Mouse (Mus musculus) forebrain, postnatal 0 days (tissue): ENCODE measurements around the gene Twsg1. TPM values are rescaled to one million over a fixed set of nuclear protein-coding genes. Genes with fewer than 3 reads are reported as not detected.
A peak's percentile ranks its signal among the peaks of the same experiment; 100 is the strongest.

Source experiments
- ATAC-seq: fragments of 200-750 bp; cut with Nextera tagmentation; 2 replicates; pipeline ENCODE4 v1.8.0; 2017; ENCODE audit warnings: mild to moderate bottlenecking, moderate library complexity
- DNase-seq: peaks from one replicate; pipeline ENCODE4 v3.0.0-alpha.2; 2015
- H3K27ac ChIP-seq: fragments of 300-500 bp; sonication (generic); 2 replicates; pipeline ENCODE4 v1.5.1; 2014; ENCODE audit warnings: low read depth, mild to moderate bottlenecking, antibody characterized with exemption, low read length, moderate library complexity, mixed read lengths
- H3K27me3 ChIP-seq: fragments of 300-500 bp; sonication (generic); 2 replicates; pipeline ENCODE4 v1.6.1; 2014; ENCODE audit warnings: mild to moderate bottlenecking, low read length, mixed read lengths; ENCODE audit not compliant: insufficient read depth
- H3K36me3 ChIP-seq: fragments of 300-500 bp; sonication (generic); 2 replicates; pipeline ENCODE4 v1.6.1; 2014; ENCODE audit warnings: mild to moderate bottlenecking, moderate library complexity; ENCODE audit not compliant: insufficient read depth
- H3K4me1 ChIP-seq: fragments of 300-500 bp; sonication (generic); 2 replicates; pipeline ENCODE4 v1.6.1; 2014; ENCODE audit warnings: antibody characterized with exemption; ENCODE audit not compliant: insufficient read depth
- H3K4me2 ChIP-seq: fragments of 300-500 bp; sonication (generic); 2 replicates; pipeline ENCODE4 v1.6.1; 2014; ENCODE audit warnings: low read depth, mild to moderate bottlenecking, moderate library complexity
- H3K4me3 ChIP-seq: fragments of 300-500 bp; sonication (generic); 2 replicates; pipeline ENCODE4 v1.5.1; 2014; ENCODE audit warnings: low read depth, low read length, mixed read lengths
- H3K9ac ChIP-seq: fragments of 300-500 bp; sonication (generic); 2 replicates; pipeline ENCODE4 v1.6.1; 2014; ENCODE audit warnings: mild to moderate bottlenecking
- H3K9me3 ChIP-seq: fragments of 300-500 bp; sonication (generic); 2 replicates; pipeline ENCODE4 v1.6.1; 2016; ENCODE audit warnings: low read length
- CTCF ChIP-seq: sonication (generic); IDR thresholded peaks from 2 replicates; pipeline ENCODE4 v1.5.1; 2016; ENCODE audit warnings: antibody characterized with exemption, control low read depth, low read depth
- WGBS: fragments of 180-500 bp; shearing (Covaris S2); extraction: QIAGEN DNeasy Blood & Tissue Kit; methylation state at CpG from one replicate; pipeline ENCODE4 v1.1.7; 2014; 5-methylcytosine and 5-hydroxymethylcytosine counted together
- polyA plus RNA-seq: library from polyadenylated mRNA; unstranded; fragments of >200 nt; fragmentation: Nextera tagmentation; extraction: Ambion mirVana; gene quantifications from 2 replicates; pipeline ENCODE4 v1.2.1, GENCODE M21; 2015
- total RNA-seq: library from RNA; depleted of rRNA; stranded (reverse); fragments of >200 nt; gene quantifications from 2 replicates; pipeline ENCODE4 v1.2.3, GENCODE M21; 2014

Twsg1 gene
- total and polyA plus RNA-seq, 2 experiments from 2014 or later, result 46.1 to 50.2 TPM

- no peak for TF ChIP-seq CTCF
- Histone ChIP-seq H3K27ac (no peak overlapping the region), H3K9ac (no peak overlapping the region), H3K36me3 (no peaks in the 10 kb centered on the region), H3K4me2 (no peak overlapping the region), H3K9me3 (no peaks in the 10 kb centered on the region), H3K4me1 (no peaks in the 10 kb centered on the region), H3K4me3 (no peak overlapping the region), H3K27me3 (no peaks in the 10 kb centered on the region)
- ATAC-seq (peak; percentile 27; the same call in 1 of the 2 replicates), DNase-seq (no peak)
- WGBS, result 64% methylated on average over 11 of the region's 11 CpGs
Measured at GRCm38 (mm10) chr17:65906895-65907401, 44.1 kb downstream of the Twsg1 start.

DNA sequence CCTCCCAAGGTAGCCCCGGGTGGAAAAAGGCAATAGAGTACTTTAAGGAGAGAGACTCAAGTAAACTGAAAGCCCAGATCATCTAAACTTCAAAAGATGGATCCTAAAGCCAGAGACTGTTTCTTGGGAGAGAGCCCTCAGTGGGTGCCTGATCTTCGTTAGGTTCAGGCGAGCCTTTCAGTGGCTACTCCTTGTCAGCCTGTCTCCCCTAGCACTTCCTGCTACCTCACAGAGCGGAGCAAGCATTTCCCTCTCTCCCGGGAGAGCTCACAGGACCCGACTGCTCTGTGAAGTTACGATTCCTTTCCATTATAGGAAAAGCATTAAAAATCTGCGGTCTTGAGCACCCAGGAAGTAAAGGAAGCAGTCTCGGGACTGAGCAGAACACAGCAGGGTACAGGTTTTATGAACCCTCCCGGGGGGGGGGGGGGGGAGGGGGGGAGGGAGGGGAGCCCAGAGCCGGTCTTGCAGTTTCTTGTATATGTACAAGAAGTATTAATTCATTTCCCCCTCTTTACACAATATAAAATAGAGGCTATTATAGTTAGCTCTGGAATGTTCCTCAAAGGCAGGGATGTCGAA lies 44.6 kb downstream of the Twsg1 start:
- TF ChIP-seq CTCF, result no peak
- Histone ChIP-seq H3K9me3 (no peaks in the 10 kb centered on the region), H3K4me2 (no peak overlapping the region), H3K36me3 (no peaks in the 10 kb centered on the region), H3K9ac (no peak overlapping the region), H3K4me3 (no peak overlapping the region), H3K27me3 (no peaks in the 10 kb centered on the region), H3K4me1 (no peaks in the 10 kb centered on the region), H3K27ac (no peak overlapping the region)
- WGBS, result 48% methylated on average over 12 of the region's 12 CpGs
- no peak for ATAC-seq
- DNase-seq, result no peak

- TF ChIP-seq CTCF, result no peak
- 81% methylated on average over 14 of the region's 14 CpGs for WGBS
Measured at GRCm38 (mm10) chr17:65905241-65905640, 45.8 kb downstream of the Twsg1 start.

GRCm38 (mm10) chr17:65903826-65904225 lies 47.2 kb downstream of the Twsg1 start:
- WGBS, result 92% methylated on average over 8 of the region's 8 CpGs
- Histone ChIP-seq H3K9ac (no peak overlapping the region), H3K36me3 (no peaks in the 10 kb centered on the region), H3K27ac (no peak overlapping the region), H3K9me3 (no peaks in the 10 kb centered on the region), H3K4me1 (no peaks in the 10 kb centered on the region), H3K4me3 (no peak overlapping the region), H3K4me2 (no peak overlapping the region), H3K27me3 (no peaks in the 10 kb centered on the region)
- ATAC-seq, result no peak
- no peak for DNase-seq
- TF ChIP-seq CTCF, result no peak

More at GRCm38 (mm10) chr17:65905241-65905640, 45.8 kb downstream of the Twsg1 start:
- no peaks in the 10 kb centered on the region for H3K4me1 ChIP-seq
- DNase-seq (no peak), ATAC-seq (no peak)
- no peaks in the 10 kb centered on the region for H3K27me3 ChIP-seq
- H3K4me3 ChIP-seq, result no peak overlapping the region
- no peaks in the 10 kb centered on the region for H3K36me3 ChIP-seq
- no peak overlapping the region for H3K9ac ChIP-seq
- H3K9me3 ChIP-seq, result no peaks in the 10 kb centered on the region
- no peak overlapping the region for H3K27ac ChIP-seq
- no peak overlapping the region for H3K4me2 ChIP-seq

- DNase-seq (no peak), ATAC-seq (no peak)
- H3K4me1 ChIP-seq, result no peaks in the 10 kb centered on the region
- H3K4me2 ChIP-seq, result no peak overlapping the region
- no peak overlapping the region for H3K27ac ChIP-seq
- H3K9me3 ChIP-seq, result no peaks in the 10 kb centered on the region
- TF ChIP-seq CTCF, result no peak
- WGBS, result 92% methylated on average over 1 of the region's 1 CpGs
- H3K4me3 ChIP-seq, result no peak overlapping the region
- no peaks in the 10 kb centered on the region for H3K27me3 ChIP-seq
- H3K9ac ChIP-seq, result no peak overlapping the region
- no peaks in the 10 kb centered on the region for H3K36me3 ChIP-seq
Measured at GRCm38 (mm10) chr17:65903011-65903410, 48.0 kb downstream of the Twsg1 start.

DNA sequence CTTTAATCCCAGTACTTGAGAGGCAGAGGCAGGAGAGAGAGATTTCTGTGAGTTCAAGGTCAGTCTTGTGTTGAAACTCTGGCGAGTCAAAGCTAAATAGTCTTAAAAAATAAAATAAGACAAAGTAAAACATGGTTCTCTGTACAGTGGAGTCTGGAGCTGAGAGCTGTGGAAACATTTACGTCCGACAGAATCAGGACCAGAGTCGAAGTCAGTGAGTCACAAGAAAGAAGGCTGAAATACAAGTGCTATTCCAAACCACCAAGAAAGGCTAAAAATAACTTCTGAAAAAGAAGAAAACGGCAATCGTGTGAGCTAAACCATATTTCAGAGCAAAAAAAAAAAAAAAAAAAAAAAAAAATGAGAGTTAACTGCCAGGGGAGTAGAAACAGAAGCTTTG lies 48.7 kb downstream of the Twsg1 start:
- Histone ChIP-seq H3K4me3 (no peak overlapping the region), H3K27ac (no peak overlapping the region), H3K4me1 (no peaks in the 10 kb centered on the region), H3K9ac (no peak overlapping the region), H3K4me2 (no peak overlapping the region), H3K36me3 (no peaks in the 10 kb centered on the region), H3K9me3 (no peaks in the 10 kb centered on the region), H3K27me3 (no peaks in the 10 kb centered on the region)
- DNase-seq (no peak), ATAC-seq (no peak)
- TF ChIP-seq CTCF, result no peak
- WGBS, result 88% methylated on average over 6 of the region's 6 CpGs

DNA sequence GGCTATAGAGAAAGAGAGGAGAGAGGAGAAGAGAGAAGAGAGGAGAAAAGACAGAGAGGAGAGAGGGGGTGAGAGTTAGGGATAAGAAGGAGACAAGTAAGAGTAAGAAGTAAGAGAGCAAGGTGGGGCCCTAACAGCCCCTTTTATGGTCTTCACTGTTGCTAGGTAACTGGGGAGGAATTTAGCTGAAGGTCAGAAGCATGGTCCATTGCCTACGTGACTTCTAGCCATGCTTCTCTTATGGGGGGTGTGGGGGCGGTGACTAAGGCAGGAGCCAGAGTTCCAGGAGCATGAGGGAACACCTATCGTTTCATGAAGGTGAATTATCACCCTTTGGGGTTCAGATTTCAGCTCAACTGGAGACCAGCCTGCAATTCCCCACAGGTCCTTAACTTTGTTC lies 55.0 kb downstream of the Twsg1 start:
- Histone ChIP-seq H3K4me1 (no peaks in the 10 kb centered on the region), H3K4me2 (no peak overlapping the region), H3K27ac (no peak overlapping the region), H3K9ac (no peak overlapping the region), H3K4me3 (no peak overlapping the region), H3K9me3 (no peaks in the 10 kb centered on the region), H3K36me3 (no peaks in the 10 kb centered on the region), H3K27me3 (no peaks in the 10 kb centered on the region)
- DNase-seq (no peak), ATAC-seq (no peak)
- WGBS, result 63% methylated on average over 3 of the region's 3 CpGs
- TF ChIP-seq CTCF, result no peak
